Mouse (Mus musculus): ENCODE results near the gene Scgb1b10.
"Not testable (repeated sequence)": the region's sequence is repeated elsewhere in the genome, so short reads cannot be mapped to it uniquely, and the experiment has no call there.

The Scgb1b10 gene

GRCm38 (mm10) chr7:32100553-32100952, at the start of gene Scgb1b10:
Gene Scgb1b10 (plus strand): TSS chr7:32100853.
- not testable (repeated sequence) for H3K4me1 ChIP-seq (replicated peaks; ENCODE audit: low read depth, low read length); H3K36me3 ChIP-seq (ENCODE audit: insufficient read depth, low read length); H3K9me3 ChIP-seq (ENCODE audit: low read length); H3K27me3 ChIP-seq (ENCODE audit: insufficient read depth, low read length); H3K4me3 ChIP-seq (replicated peaks; ENCODE audit: low read length)

Data from E14TG2a.4 (cell line).